Mouse (Mus musculus) cortical plate, adult 2 months (tissue): ENCODE data around the gene Cry2.

Source experiments
- CTCF ChIP-seq: fragments of 200-500 bp; IDR thresholded peaks from 2 replicates; pipeline ENCODE4 v1.5.1; 2011; ENCODE audit warnings: mild to moderate bottlenecking, control low read depth, low read length; ENCODE audit not compliant: insufficient read depth; ENCODE audit errors: extremely low read depth
- POLR2A ChIP-seq: fragments of 200-500 bp; IDR thresholded peaks from 2 replicates; pipeline ENCODE4 v1.6.1; 2011; ENCODE audit warnings: mild to moderate bottlenecking, low read length, control low read depth; ENCODE audit not compliant: insufficient read depth; ENCODE audit errors: extremely low read depth

GRCm38 (mm10) chr2:92390206-92390930 is 43.5 kb downstream of the Cry2 start:
- TF ChIP-seq CTCF, result no peak
- no peak for TF ChIP-seq POLR2A
